Mouse (Mus musculus): ENCODE data around the gene Gdf5.
"Not testable (repeated sequence)": the region's sequence is repeated elsewhere in the genome, so short reads cannot be mapped to it uniquely, and the experiment has no call there.

Gene Gdf5

DNA sequence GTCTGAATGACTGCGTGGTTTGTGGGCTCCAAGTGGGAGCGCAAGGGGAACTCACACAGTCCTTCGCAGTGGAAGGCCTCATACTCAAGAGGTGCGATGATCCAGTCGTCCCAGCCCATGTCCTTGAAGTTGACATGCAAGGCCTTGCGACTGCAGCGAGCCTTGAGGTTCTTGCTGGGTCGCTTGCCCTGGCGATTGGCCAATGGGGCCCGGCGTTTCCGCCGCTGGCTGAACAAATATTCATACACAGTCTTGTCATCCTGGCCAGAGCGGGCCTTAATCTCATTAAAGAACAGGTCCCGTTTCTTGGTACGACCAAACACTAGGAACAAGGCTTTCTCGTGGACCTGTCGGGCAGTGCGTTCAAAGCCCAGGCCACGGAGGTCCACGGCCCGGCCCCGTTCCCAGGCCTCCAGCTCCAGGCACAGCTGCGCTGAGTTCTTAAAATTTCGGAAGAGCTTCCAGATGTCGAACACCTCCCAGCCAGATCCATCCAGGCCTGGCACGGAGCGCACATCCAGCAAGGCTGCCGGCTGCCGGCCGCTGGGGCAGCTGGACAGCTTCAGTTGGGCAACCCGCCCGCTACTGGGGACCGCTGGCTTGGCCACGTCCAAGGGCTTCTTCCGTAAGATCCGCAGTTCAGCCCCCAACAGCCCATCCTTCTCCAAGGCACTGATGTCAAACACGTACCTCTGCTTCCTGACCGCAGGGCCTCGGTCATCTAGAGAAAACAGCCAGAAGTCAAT, 3.3 kb downstream of the Gdf5 start:
- no peak for DNase-seq (ENCODE audit: low read depth, low spot score)

DNA sequence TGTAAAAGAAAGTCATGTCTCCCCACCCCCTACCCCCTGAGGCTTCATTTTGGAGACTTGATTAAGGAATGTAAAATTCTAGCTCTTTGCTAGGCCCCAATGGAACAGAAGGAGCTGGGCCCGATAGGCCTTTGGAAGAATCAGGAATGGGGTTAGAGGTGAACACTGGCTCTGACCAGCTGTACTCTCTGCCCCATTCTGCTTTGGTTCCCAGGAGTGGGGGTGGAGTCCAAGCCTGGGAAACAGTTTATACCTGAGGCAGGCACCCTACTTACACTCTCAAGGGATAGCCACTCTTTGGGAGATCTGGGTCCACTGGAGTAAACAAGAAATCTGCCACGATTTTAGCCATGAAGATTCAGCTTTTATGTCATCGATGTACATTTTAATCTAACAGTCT, 4.5 kb downstream of the Gdf5 start, which contains the start of gene Gm15557:
TSS of gene Gm15557 (plus strand) at position 48 of the 400 bp plus-strand sequence.
- no peak for DNase-seq (ENCODE audit: low read depth, low spot score)

DNA sequence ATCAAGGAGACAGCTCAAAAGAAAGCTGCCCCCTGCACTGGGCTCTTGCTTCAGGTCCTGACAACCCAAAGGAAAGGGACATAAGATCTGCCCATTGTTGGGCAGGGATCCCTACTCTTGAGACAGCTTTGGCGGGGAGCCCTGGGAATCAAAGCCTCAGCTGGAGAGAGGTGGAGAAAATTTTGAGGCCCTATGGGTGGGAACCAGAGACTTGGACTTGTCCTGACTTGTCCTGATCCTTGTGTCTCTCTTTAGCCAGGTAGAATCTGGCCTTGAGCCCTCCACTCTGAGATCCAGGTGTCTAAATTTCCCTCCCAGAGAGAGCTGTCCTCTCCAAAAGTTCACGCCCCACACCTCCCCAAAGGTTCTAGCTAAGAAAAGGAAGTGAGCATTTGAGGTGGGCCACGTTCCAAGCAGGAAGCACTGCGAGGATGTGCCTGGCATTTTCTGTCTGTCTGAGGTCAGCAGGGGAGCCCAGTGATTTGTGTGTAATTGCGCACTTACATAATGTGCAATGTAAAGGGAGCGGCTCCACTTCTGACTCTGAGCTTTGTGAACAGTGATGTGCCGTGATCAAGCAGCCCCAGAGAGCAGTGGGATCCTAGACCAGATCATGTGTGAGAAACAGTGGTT, 5.2 kb downstream of the Gdf5 start:
- peak; percentile 48 for DNase-seq (ENCODE audit: low read depth, low spot score)

- peak; percentile 99 for DNase-seq (ENCODE audit: low read depth, low spot score)
These were observed 15.4 kb downstream of the Gdf5 start, which contains the start of gene Uqcc1 for GRCm38 (mm10) chr2:155929531-155930442. Gene Uqcc1, minus strand, starts transcription at chr2:155930310.

GRCm38 (mm10) chr2:155928711-155929345, 16.3 kb downstream of the Gdf5 start:
- DNase-seq (ENCODE audit: low read depth, low spot score), result peak; percentile 46

GRCm38 (mm10) chr2:155925213-155925612, 20.0 kb downstream of the Gdf5 start:
- DNase-seq (ENCODE audit: low read depth, low spot score), result not testable (repeated sequence)

DNA sequence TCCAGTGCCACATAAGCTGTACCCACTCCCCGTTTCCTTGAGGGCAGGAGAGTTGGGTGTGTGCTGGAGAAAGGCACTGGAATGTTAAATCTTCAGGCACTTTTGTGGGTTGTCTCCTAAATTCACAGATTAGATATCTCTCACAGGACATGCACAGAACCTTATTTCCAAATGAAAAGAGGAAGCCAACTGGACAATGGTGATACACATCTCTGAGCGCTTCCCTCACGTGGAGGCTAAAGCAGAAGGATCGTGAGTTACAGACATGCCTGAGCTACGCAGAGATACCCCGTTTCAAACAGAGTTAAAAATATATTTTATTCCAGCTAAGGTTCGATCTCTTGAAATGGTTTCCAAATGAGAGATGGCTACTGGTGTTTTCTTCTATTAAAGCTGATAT, 22.0 kb downstream of the Gdf5 start:
- no peak for DNase-seq (ENCODE audit: low read depth, low spot score)

DNA sequence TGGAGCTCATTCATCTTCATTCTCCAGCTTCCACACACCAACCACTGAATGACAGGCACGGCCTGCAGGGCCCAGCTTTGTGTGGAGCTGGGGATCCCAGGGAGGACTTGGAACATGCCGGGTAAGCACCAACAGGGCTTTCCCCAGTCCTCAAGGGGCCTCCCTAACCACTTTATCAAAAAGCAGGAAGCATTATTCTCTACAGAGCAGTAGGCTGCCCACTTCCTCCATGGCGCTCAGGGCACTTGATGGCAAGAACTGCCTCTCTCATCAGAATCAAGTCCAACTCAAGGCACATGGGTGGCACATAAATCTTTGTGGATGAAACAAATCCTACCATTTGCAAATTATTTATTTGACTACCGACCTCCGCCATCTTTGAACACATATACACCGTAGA, 30.5 kb downstream of the Gdf5 start:
- no peak for DNase-seq (ENCODE audit: low read depth, low spot score)

- no peak for DNase-seq (ENCODE audit: low read depth, low spot score)
These were observed 41.5 kb downstream of the Gdf5 start for GRCm38 (mm10) chr2:155903632-155904008.

- DNase-seq (ENCODE audit: low read depth, low spot score), result no peak
These were observed 42.1 kb downstream of the Gdf5 start for GRCm38 (mm10) chr2:155902989-155903631.

DNA sequence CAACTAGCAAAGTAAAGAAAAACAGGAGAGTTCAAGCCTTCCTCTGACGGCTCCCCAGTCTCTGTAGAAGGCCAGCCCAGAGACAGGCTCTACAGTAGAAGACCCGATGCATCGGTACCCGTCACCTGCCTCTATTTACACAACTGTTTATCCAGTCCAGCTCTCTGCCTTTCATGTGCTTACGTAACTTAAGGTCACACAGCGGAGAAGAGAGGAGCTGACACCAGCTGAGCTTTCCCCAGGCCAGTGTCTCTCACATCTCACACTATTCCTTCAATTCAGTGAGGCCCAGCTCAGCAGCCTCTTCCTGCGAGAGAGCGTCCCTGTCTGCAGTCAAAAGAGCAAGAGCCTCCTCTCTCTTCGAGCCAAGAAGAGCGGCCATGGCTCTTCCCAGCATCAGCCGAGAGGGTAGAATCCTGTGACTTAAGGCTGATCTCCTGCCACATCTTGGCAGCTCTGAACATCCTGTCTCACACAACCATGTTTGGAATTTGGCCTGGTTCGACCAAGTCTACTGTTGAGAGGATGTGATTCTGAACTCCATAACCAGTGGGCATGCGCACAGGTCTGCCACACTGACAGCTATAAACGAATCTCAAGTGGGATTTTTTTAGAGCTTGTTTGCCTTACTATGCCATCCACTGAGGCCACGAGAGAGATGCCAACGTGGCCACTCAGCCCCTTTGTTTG, 50.0 kb downstream of the Gdf5 start:
- DNase-seq (ENCODE audit: low read depth, low spot score), result peak; percentile 60

DNA sequence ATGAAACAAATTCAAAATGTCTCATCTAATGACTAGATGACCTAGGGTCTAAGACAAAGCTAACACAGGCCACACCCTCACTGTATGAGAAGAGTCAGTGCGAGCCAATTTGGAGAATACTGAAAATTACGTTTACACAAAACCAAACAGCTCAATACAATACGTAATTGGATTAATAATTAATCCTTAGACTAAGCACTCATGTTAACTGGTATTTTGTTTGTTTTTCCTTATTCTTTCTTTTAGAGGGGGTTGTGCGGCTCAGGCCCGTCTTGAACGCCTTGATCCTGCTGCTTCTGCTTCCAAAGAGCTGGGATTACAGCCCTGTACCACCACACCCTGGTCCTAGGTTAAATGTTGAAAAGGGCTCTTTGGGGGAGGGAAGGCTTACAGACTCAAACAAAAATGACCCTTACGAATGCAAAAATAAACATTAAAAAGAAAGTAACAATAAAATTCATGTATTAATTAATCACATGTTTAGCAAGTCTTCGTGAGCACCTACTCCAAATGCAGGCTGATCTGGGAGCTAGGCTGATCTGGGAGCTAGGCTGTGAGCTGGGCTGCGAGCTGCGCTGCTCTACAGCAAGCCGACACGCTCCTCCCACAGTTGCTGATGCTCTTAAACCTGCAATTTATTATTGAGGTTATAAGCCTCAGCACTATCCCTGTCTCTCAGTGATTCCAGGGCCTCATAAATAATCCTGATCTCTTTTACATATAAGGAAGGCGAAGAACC, 50.7 kb downstream of the Gdf5 start:
- DNase-seq (ENCODE audit: low read depth, low spot score), result no peak

All from 3T3-L1 (cell line).